Mouse (Mus musculus) heart, adult 2 months (tissue): Measurements from ENCODE around the gene Gm36028.

Source experiments
- CTCF ChIP-seq: fragments of 200-600 bp; IDR thresholded peaks from 2 replicates; pipeline ENCODE4 v1.8.1; 2022; ENCODE audit warnings: antibody characterized with exemption, mild to moderate bottlenecking, moderate library complexity
- EP300 ChIP-seq: fragments of 200-500 bp; IDR thresholded peaks from 2 replicates; pipeline ENCODE4 v1.6.1; 2011; ENCODE audit warnings: low read depth, low read length, control low read depth; ENCODE audit not compliant: insufficient read depth
- POLR2A ChIP-seq: fragments of 200-500 bp; IDR thresholded peaks from 2 replicates; pipeline ENCODE4 v1.6.1; 2011; ENCODE audit warnings: mild to moderate bottlenecking, low read depth, low read length, control low read depth; ENCODE audit not compliant: insufficient read depth

- TF ChIP-seq CTCF = no peak
- TF ChIP-seq POLR2A = no peak
- no peak for TF ChIP-seq EP300
Measured at GRCm38 (mm10) chr16:37865841-37866240, 4.9 kb upstream of the Gm36028 start.
